Mouse (Mus musculus): ENCODE data around the gene C2cd4c.

DNA sequence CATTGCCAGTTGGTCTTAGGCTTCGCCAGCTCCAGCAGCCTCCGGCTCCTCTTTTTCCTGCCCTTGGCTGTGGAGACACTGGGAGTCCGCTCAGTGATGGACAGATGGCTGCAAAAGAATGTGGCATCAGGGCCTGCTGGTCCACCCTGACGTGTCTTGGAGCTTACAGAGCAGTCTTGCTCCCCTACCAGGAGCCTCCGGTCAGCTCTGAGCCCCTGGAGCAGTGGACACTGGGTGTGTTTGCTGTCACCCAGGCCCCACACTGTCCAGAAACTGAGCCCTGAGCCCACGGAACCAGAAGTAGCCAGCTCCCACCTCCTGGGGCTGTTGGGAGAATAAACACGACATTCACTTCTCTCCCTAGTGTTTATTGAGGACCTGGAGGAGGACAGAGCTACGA, 27.6 kb downstream of the C2cd4c start:
- no peak for TF ChIP-seq CTCF (conservative IDR thresholded peaks at IDR 0.05; ENCODE audit: insufficient read depth, insufficient read length, low read depth, low read length)
- no peak for TF ChIP-seq POLR2A (IDR thresholded peaks at IDR 0.05; ENCODE audit: low read depth, low read length)
